Mouse (Mus musculus) central nervous system, embryonic 18 days (tissue): Measurements from ENCODE around the gene Mfsd11. TPM values are rescaled to one million over a fixed set of nuclear protein-coding genes. Genes with fewer than 3 reads are reported as not detected.

Experiments
- polyA plus RNA-seq: library from polyadenylated mRNA; depleted of rRNA; stranded (reverse); fragments of >200 nt; gene quantifications from 2 replicates; pipeline ENCODE4 v1.2.3, GENCODE M21; 2012; rRNA removed

Mfsd11 gene
- 41.9 and 44.3 TPM in 2 replicates for polyA plus RNA-seq

DNA sequence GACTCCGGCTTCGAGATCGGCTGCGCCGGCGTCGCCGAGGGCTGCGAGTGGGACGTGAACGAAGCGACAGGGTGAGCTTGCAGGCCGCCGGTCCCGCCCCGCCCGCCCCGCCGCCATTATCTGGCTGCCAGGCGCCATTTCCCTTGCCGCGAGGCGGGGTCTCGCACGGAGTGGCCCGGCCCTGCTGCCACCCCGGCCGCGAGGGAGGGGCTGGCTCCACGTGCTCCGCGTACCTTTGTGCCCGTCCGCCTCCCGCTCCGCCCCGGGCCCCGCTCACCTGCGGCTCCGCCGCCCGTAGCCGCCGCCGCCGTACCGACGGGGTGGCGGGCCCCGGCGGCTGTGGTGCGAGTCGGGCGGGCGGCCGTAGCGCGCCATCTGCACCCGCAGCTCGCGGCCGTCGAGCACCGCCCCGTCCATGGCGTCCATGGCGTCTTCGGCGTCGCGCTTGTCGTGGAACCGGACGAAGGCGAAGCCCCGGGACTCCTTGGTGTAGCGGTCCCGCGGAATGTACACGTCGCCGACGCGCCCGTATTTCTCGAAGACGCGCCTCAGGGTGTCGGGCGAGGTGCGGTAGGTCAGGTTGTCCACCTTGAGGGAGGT is at the start of gene Mfsd11:
TSS of gene Mfsd11 (plus strand) at position 150 of the 600 bp plus-strand sequence.

DNA sequence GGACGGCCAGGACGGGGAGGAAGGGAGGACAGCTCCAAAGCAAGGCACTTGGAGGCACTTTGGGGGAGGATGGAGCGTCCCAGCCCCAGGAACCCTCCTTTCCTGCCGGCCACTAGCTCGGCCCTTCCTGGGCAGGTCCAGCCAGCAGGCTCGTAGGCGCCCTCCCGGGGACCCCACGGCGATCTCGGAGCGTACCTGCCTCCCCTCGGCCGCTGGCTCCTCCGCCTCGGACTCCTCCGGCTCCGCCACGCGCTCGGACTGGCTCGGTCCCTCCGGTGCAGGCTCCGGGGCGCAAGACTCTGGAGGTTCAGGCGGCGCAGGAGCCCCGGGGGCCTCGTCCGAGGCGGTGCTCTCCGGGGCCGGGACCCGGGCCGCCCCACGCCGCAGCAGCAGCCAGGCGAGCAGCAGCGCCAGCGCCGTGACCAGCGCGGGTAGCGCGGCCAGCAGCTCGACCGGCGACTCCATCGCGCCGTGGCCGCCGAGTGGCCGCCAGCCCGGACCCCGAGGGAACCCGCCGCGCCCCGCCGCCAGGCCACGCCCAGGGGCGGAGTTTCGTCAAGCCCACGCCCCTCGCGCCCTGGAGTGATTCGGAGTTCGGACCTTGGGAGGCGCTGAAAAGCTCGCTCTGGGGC is 24.6 kb upstream of the Mfsd11 start, which contains the start of gene Mxra7:
TSS of gene Mxra7 (minus strand) at position 513 of the 632 bp plus-strand sequence.

DNA sequence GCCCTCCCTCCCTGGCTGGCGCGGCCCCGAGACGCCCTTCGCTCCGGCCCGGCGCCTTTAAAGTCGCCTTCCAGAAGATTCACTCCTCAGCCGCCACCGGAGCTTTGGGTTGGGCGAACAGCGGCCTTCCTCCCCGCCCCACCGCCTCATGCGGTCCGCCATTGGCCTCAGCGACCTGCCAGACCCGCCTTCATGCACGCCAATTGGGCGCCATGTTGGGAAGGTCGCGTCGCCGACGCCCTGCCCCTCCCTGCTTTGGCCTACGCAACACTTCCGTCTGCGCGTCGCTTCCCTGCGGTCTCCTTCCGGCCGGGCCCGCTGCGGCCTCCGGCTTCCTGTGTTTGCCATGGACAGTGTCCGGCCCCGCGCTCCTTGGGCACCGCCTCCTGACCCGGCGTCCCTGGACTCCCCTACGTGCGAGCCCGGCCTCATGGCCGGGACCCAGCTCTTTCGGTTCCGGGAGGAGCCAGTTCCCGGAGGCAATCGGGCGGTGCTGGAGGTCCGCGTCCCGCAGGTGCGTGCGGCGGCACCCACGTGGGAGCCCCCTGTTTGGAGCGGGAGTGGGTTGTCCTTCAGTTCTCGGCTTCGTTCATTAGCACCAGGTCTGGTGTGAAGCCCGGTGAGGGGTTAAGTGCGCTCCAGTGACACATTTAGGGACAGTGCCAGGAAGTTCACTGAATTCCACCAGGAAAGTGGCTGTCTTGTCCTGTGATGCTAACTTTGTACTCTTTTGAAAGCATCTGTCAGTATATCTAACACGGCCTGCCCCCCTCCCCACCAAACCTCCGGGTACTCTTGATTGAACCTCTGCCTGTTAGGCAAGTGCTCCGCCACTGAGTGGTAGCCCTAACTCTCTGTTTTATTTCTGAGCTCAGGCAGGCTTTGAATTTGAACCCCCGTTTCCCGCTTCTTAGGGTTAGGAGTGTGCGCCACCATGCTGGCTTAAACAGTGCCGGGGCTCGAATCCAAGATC is 8.7 kb upstream of the Mfsd11 start, which contains the start of the genes Mettl23 and Jmjd6:
TSS of gene Mettl23 (plus strand) at position 18 of the 973 bp plus-strand sequence.
TSS of gene Jmjd6 (minus strand) at position 189 of the 973 bp plus-strand sequence.

DNA sequence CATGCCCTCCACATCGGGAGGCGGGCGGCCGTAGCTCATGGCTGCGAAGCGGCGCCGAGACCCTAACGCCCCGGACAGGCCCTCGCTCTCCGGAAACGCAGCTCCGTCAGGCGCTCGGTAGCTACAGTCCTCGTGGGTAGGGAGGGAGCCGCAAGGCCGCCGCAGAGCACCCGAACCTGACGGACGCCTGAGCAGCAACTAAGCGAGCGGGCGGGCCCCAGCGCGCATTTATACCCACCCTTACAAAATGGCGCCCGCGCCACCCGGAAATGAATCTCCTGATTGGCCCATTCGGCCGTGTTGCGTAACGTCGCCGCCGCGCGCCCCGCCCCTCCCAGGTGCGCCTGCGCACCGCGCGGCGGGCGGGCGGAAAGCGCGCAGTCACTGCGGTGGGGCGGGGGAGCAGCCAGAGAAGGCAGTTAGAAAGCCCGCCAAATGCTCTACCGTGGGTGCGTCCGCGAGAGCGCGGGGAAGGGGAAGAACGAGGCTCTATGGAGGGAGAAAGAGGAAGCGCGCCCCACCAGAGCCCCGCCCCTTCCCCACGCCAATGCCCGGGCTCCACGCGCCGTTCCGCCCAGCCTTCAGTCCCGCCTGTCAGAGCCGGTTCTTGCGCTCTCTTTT is 761 bp downstream of the Mfsd11 start, which contains the start of gene Srsf2:
TSS of gene Srsf2 (minus strand) at position 204 of the 621 bp plus-strand sequence.

DNA sequence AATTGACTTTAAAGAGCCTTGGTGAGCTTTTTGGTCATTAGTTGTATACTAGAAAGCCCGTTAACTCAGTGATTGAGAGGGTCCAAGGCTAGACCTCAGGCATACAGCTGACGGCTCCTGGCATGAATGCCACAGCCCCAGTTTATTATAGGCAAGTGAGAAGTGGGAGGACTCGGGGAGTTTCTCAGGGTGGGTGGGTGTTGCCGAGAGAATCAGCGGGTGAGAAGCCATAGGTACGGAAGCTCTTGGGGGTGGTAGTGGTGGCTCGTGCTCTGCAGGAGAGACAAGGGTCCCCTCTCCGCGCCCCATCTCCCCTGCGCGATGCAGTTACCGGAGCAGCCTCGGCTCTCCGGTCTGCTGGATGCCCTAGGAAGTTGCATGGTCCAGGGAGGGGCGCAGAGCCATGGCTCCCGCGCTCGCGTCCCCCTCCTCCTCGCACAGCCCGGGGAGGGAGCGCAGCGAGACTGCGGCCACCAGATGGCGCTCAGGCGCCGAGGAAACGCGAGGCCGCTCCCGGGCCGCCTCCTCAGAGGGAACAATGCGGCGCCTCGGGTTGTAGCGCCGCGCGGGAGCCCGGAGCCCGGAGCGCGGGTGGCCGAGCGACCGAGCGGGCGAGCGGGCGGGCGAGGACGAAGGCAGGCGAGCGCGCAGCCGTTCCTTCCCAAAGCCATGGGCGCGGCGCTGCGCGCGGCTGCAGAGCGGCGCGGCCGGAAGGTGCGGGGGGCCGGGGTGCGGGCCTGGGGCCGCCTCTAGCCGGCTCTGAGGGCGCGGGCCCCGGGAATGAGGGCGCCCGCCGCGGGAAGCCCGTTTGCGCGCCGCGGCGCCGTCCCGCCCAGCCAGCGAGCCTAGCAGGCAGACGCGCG is 66.3 kb downstream of the Mfsd11 start, which contains the start of gene Mgat5b:
TSS of gene Mgat5b (plus strand) at position 541 of the 863 bp plus-strand sequence.

Other genes with a start within 250 kb of the Mfsd11 start
- gene Rhbdf2, start 225.4 kb upstream of the Mfsd11 start, polyA plus RNA-seq, result 1.8 and 2.3 TPM in 2 replicates
- gene Prcd, start 198.9 kb upstream of the Mfsd11 start, polyA plus RNA-seq, result 1.8 and 2.3 TPM in 2 replicates
- 25.8 and 26.4 TPM in 2 replicates for gene Cygb, start 198.1 kb upstream of the Mfsd11 start, polyA plus RNA-seq
- not detected in 2 replicates for gene St6galnac1, start 76.9 kb upstream of the Mfsd11 start, polyA plus RNA-seq
- 12.3 and 14.3 TPM in 2 replicates for gene Mxra7, start 24.4 kb upstream of the Mfsd11 start, polyA plus RNA-seq
- 53.1 and 56.0 TPM in 2 replicates for gene Mettl23, start 9.2 kb upstream of the Mfsd11 start, polyA plus RNA-seq
- 33.9 and 37.6 TPM in 2 replicates for gene Jmjd6, start 9.0 kb upstream of the Mfsd11 start, polyA plus RNA-seq
- 602 TPM in 2 replicates for gene Srsf2, start 654 bp downstream of the Mfsd11 start, polyA plus RNA-seq
- 68.6 and 85.1 TPM in 2 replicates for gene Mgat5b, start 66.4 kb downstream of the Mfsd11 start, polyA plus RNA-seq